Mouse (Mus musculus) forebrain, embryonic 13.5 days (tissue): ENCODE data around the gene Lysmd4. TPM values are rescaled to one million over a fixed set of nuclear protein-coding genes. Genes with fewer than 3 reads are reported as not detected.
A peak's percentile ranks its signal among the peaks of the same experiment; 100 is the strongest.

Experiments
- ATAC-seq: fragments of 200-750 bp; cut with Nextera tagmentation; 2 replicates; pipeline ENCODE4 v1.8.0; 2017
- H3K27ac ChIP-seq: fragments of 300-500 bp; sonication (generic); 2 replicates; pipeline ENCODE4 v1.5.1; 2015; ENCODE audit warnings: inconsistent platforms, mild to moderate bottlenecking, moderate library complexity
- H3K27me3 ChIP-seq: fragments of 300-500 bp; sonication (generic); 2 replicates; pipeline ENCODE4 v1.6.1; 2015; ENCODE audit warnings: mild to moderate bottlenecking, inconsistent platforms
- H3K36me3 ChIP-seq: fragments of 300-500 bp; sonication (generic); 2 replicates; pipeline ENCODE4 v1.6.1; 2015; ENCODE audit warnings: mild to moderate bottlenecking, inconsistent platforms; ENCODE audit not compliant: poor library complexity, severe bottlenecking
- H3K4me1 ChIP-seq: fragments of 300-500 bp; sonication (generic); 2 replicates; pipeline ENCODE4 v1.6.1; 2015; ENCODE audit warnings: inconsistent platforms
- H3K4me2 ChIP-seq: fragments of 300-500 bp; sonication (generic); 2 replicates; pipeline ENCODE4 v1.6.1; 2015; ENCODE audit warnings: inconsistent platforms, mild to moderate bottlenecking, moderate library complexity
- H3K4me3 ChIP-seq: fragments of 300-500 bp; sonication (generic); 2 replicates; pipeline ENCODE4 v1.5.1; 2015; ENCODE audit warnings: mild to moderate bottlenecking, inconsistent platforms
- H3K9ac ChIP-seq: fragments of 300-500 bp; sonication (generic); 2 replicates; pipeline ENCODE4 v1.6.1; 2015; ENCODE audit warnings: mild to moderate bottlenecking, inconsistent platforms
- H3K9me3 ChIP-seq: fragments of 300-500 bp; sonication (generic); replicated peaks from 2 replicates; pipeline ENCODE4 v1.6.1; 2016; ENCODE audit warnings: inconsistent platforms
- WGBS: fragments of 180-500 bp; shearing (Covaris S2); methylation state at CpG from one replicate; pipeline ENCODE4 v1.1.7; 2015; 5-methylcytosine and 5-hydroxymethylcytosine counted together
- polyA plus RNA-seq: library from polyadenylated mRNA; unstranded; fragments of >200 nt; fragmentation: Nextera tagmentation; extraction: Ambion mirVana; gene quantifications from 2 replicates; pipeline ENCODE4 v1.2.1, GENCODE M21; 2015

Lysmd4 gene
- polyA plus RNA-seq = 21.7 and 23.2 TPM in 2 replicates

DNA sequence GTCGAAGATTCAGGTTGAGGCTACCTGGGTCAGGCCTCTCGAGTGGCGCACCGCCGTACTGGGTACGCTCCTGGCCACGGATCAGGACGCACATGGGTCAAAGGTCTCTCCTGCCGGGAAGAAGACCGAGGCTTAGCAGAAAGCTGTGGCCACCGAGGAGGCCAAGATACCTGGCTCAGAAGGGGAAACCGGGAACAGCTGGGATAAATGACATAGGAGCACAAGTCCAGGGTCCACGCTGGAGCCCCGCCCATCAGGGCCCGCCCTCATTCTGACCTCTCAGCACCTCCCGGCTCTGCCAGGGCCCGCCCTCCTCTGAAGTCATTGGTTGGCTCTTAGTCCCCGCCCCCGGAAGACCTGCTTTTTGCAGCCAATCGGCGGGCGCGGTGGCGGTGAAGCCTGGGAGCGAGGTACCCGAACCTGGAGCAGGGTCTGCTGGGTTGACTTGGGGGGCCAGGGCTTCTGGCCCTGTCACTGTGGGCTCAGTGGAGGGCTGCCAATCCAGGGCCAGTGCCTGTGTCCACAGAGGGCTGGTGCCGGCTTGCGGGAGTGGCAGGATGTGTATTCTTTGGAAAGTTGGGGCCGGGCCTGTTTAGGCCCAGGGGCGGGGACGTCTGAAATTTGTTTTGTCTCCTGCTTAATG, at the start of gene Lysmd4:
Gene Lysmd4, plus strand, starts transcription at position 325 of the 643 bp plus-strand sequence.
- 5% methylated on average over 31 of the region's 31 CpGs for WGBS
- Histone ChIP-seq H3K4me1 (peaks cover 20% of the 10 kb centered on the region), H3K27me3 (no peaks in the 10 kb centered on the region), H3K4me3 (peak within 1 kb of the TSS; percentile 81), H3K9me3 (no peaks in the 10 kb centered on the region), H3K36me3 (peaks cover 19% of the 10 kb centered on the region), H3K27ac (no peak within 1 kb of the TSS), H3K9ac (peak within 1 kb of the TSS; percentile 83), H3K4me2 (peak within 1 kb of the TSS; percentile 85)
- ATAC-seq = peak; percentile 97

- 34% methylated on average over 2 of the region's 2 CpGs for WGBS
- Histone ChIP-seq H3K27ac (no peak overlapping the region), H3K27me3 (no peaks in the 10 kb centered on the region), H3K4me2 (no peak overlapping the region), H3K4me1 (0 out of 2 replicates have a peak, but pooled peaks cover 6% of the 10 kb centered on the region), H3K4me3 (no peak overlapping the region), H3K9me3 (no peaks in the 10 kb centered on the region), H3K36me3 (no peaks in the 10 kb centered on the region), H3K9ac (no peak overlapping the region)
- ATAC-seq = no peak
These were observed 48.7 kb upstream of the Lysmd4 start for GRCm38 (mm10) chr7:67173522-67174195.

GRCm38 (mm10) chr7:67183786-67184185, 38.6 kb upstream of the Lysmd4 start:
- no peak overlapping the region for H3K27ac ChIP-seq
- H3K4me1 ChIP-seq = no peaks in the 10 kb centered on the region
- no peaks in the 10 kb centered on the region for H3K27me3 ChIP-seq
- H3K9ac ChIP-seq = no peak overlapping the region
- no peak overlapping the region for H3K4me2 ChIP-seq
- WGBS = 4% methylated on average over 4 of the region's 4 CpGs
- no peak overlapping the region for H3K4me3 ChIP-seq
- H3K36me3 ChIP-seq = no peaks in the 10 kb centered on the region
- H3K9me3 ChIP-seq = no peaks in the 10 kb centered on the region
- no peak for ATAC-seq

GRCm38 (mm10) chr7:67199412-67199811, 22.9 kb upstream of the Lysmd4 start:
- Histone ChIP-seq H3K27me3 (no peaks in the 10 kb centered on the region), H3K9ac (no peak overlapping the region), H3K9me3 (no peaks in the 10 kb centered on the region), H3K27ac (no peak overlapping the region), H3K4me2 (no peak overlapping the region), H3K4me1 (no peaks in the 10 kb centered on the region), H3K36me3 (no peaks in the 10 kb centered on the region), H3K4me3 (no peak overlapping the region)
- 23% methylated on average over 10 of the region's 10 CpGs for WGBS
- peak; percentile 58 for ATAC-seq

- Histone ChIP-seq H3K4me2 (no peak overlapping the region), H3K27ac (no peak overlapping the region), H3K4me1 (no peaks in the 10 kb centered on the region), H3K27me3 (no peaks in the 10 kb centered on the region), H3K9ac (no peak overlapping the region), H3K4me3 (no peak overlapping the region), H3K36me3 (no peaks in the 10 kb centered on the region), H3K9me3 (no peaks in the 10 kb centered on the region)
- WGBS = 88% methylated on average over 3 of the region's 3 CpGs
- no peak for ATAC-seq
These were observed 18.7 kb upstream of the Lysmd4 start for GRCm38 (mm10) chr7:67203625-67204024.

DNA sequence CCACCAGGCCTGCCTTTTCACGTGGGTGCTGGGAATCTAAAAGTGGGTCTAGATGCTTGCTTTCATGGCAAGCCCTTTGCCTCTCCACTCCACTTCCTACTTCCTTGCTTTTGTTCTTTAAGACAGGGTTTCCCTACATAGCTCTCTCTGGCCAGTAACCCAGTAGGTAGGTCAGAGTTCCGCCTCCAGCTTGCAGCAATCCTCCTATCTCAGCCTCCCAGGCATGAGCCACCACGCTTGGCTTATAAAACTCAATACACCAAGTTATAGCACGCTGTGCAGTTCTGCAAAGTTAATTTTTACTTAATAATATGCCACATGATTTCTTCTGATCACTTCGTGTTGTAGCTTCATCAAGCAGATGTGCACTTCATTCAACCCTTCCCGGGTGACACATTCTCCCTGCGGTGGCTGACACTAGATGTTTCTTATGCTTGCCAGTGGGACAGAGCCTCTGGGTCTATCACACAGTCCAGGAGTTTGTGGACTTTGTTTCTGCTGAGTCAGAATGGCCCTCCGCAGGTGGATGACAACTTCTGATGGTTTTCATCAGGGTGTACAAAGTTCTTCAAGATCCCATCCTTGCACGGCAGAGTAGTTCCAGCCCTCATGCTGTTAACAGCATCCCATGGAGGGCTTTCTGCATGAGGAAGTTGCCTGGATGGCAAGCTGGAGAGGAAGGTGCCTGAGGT, 16.5 kb upstream of the Lysmd4 start:
- no peaks in the 10 kb centered on the region for H3K36me3 ChIP-seq
- no peak for ATAC-seq
- H3K4me1 ChIP-seq = no peaks in the 10 kb centered on the region
- H3K27ac ChIP-seq = no peak overlapping the region
- H3K4me3 ChIP-seq = no peak overlapping the region
- no peaks in the 10 kb centered on the region for H3K9me3 ChIP-seq
- no peak overlapping the region for H3K9ac ChIP-seq
- H3K4me2 ChIP-seq = no peak overlapping the region
- WGBS = 92% methylated on average over 9 of the region's 9 CpGs
- no peaks in the 10 kb centered on the region for H3K27me3 ChIP-seq

DNA sequence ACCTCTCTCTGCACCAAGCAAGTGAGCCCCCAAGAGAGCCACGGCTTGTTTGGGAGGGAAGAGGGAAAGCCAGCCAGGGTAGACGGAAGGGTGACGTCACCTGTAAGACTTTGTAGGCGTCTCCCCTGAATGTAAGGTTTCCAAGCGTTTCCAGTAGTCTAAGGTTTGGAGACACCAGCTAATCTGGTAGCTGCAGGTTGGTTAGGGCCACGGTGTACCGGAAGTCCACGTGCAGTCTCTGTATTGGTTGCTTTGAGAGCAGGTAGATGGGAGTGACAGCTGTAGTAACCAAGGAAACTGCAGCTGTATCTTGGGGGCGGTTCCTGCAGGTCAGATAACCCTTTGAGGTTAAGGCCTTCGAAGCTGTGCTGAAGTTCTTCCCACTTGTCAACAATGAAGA, 15.8 kb upstream of the Lysmd4 start:
- no peak overlapping the region for H3K9ac ChIP-seq
- H3K36me3 ChIP-seq = no peaks in the 10 kb centered on the region
- no peak for ATAC-seq
- no peak overlapping the region for H3K27ac ChIP-seq
- no peak overlapping the region for H3K4me3 ChIP-seq
- no peaks in the 10 kb centered on the region for H3K4me1 ChIP-seq
- WGBS = 77% methylated on average over 10 of the region's 10 CpGs
- no peak overlapping the region for H3K4me2 ChIP-seq
- no peaks in the 10 kb centered on the region for H3K9me3 ChIP-seq
- H3K27me3 ChIP-seq = no peaks in the 10 kb centered on the region

DNA sequence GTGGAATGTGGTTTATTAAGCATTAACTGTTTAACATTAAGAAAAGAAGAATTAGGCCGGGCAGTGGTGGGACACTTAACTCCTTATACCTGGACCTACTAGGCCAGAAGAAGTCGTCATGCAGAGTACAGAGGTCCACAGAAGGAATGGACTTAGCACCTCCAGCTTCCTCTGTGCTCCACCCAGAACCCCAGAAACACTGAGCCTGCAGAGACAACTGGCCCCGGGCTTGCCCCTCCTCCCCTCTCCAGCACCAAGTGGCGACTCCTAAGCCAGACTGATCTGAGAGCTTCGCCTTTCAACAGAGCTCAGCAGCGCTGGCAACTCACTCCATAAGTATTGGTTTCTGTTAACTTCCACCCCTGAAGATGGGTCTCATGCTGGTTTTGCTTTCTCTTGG, 14.6 kb upstream of the Lysmd4 start:
- WGBS = 55% methylated on average over 6 of the region's 6 CpGs
- Histone ChIP-seq H3K9ac (no peak overlapping the region), H3K4me3 (no peak overlapping the region), H3K9me3 (no peaks in the 10 kb centered on the region), H3K4me2 (no peak overlapping the region), H3K4me1 (no peaks in the 10 kb centered on the region), H3K27me3 (no peaks in the 10 kb centered on the region), H3K27ac (no peak overlapping the region), H3K36me3 (no peaks in the 10 kb centered on the region)
- ATAC-seq = no peak

- Histone ChIP-seq H3K4me1 (no peaks in the 10 kb centered on the region), H3K36me3 (no peaks in the 10 kb centered on the region)
These were observed 14.0 kb upstream of the Lysmd4 start for GRCm38 (mm10) chr7:67208317-67208716.

GRCm38 (mm10) chr7:67210004-67210833, 12.1 kb upstream of the Lysmd4 start:
- Histone ChIP-seq H3K36me3 (no peaks in the 10 kb centered on the region), H3K4me2 (no peak overlapping the region), H3K27me3 (no peaks in the 10 kb centered on the region), H3K4me3 (no peak overlapping the region), H3K9ac (no peak overlapping the region), H3K27ac (no peak overlapping the region), H3K4me1 (no peaks in the 10 kb centered on the region), H3K9me3 (no peaks in the 10 kb centered on the region)
- no peak for ATAC-seq
- WGBS = 74% methylated on average over 6 of the region's 6 CpGs

More at GRCm38 (mm10) chr7:67208317-67208716, 14.0 kb upstream of the Lysmd4 start:
- ATAC-seq = no peak
- Histone ChIP-seq H3K4me2 (no peak overlapping the region), H3K27ac (no peak overlapping the region), H3K9me3 (no peaks in the 10 kb centered on the region), H3K9ac (no peak overlapping the region), H3K27me3 (no peaks in the 10 kb centered on the region), H3K4me3 (no peak overlapping the region)
- 90% methylated on average over 1 of the region's 1 CpGs for WGBS

- no peak overlapping the region for H3K4me2 ChIP-seq
- WGBS = 65% methylated on average over 6 of the region's 6 CpGs
These were observed 11.0 kb upstream of the Lysmd4 start for GRCm38 (mm10) chr7:67211341-67211740.

DNA sequence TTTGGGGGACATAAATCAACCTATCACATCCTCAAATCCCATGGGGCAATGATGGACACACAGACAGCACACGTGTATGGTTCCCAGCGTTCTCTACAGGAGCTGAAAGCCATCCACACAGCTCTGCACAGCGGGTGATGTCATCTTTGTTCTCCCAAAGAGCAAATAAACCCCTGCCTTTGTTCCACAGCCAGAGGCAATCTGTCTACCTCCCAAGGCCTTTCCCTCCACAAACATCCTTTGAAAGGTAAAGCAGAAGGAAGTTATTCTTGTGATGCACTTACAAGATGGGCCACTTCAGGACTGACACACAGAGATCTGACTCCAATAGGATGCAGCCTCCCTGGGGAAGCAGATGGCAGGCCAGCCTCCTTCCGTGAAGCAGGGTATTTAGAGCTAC, 10.4 kb upstream of the Lysmd4 start:
- H3K4me1 ChIP-seq = no peaks in the 10 kb centered on the region
- H3K4me2 ChIP-seq = no peak overlapping the region
- no peaks in the 10 kb centered on the region for H3K27me3 ChIP-seq
- no peak overlapping the region for H3K9ac ChIP-seq
- H3K4me3 ChIP-seq = no peak overlapping the region
- H3K9me3 ChIP-seq = no peaks in the 10 kb centered on the region
- WGBS = 51% methylated on average over 4 of the region's 4 CpGs
- ATAC-seq = no peak
- no peak overlapping the region for H3K27ac ChIP-seq
- no peaks in the 10 kb centered on the region for H3K36me3 ChIP-seq

More at GRCm38 (mm10) chr7:67211341-67211740, 11.0 kb upstream of the Lysmd4 start:
- H3K9me3 ChIP-seq = no peaks in the 10 kb centered on the region
- no peaks in the 10 kb centered on the region for H3K4me1 ChIP-seq
- no peak overlapping the region for H3K4me3 ChIP-seq
- no peak overlapping the region for H3K9ac ChIP-seq
- no peaks in the 10 kb centered on the region for H3K27me3 ChIP-seq
- H3K36me3 ChIP-seq = no peaks in the 10 kb centered on the region
- ATAC-seq = no peak
- no peak overlapping the region for H3K27ac ChIP-seq
